Mouse (Mus musculus) hindbrain, embryonic 11.5 days (tissue): ENCODE results near the gene Preb. TPM values are rescaled to one million over a fixed set of nuclear protein-coding genes. Genes with fewer than 3 reads are reported as not detected.

Experiments used
- ATAC-seq: fragments of 200-750 bp; cut with Nextera tagmentation; 2 replicates; pipeline ENCODE4 v1.8.0; 2017; ENCODE audit warnings: mild to moderate bottlenecking, moderate TSS enrichment, moderate library complexity; ENCODE audit not compliant: low FRiP score
- DNase-seq: peaks from one replicate; pipeline ENCODE4 v3.0.0-alpha.2; 2015; ENCODE audit warnings: low spot score
- H3K27ac ChIP-seq: fragments of 300-500 bp; sonication (generic); 2 replicates; pipeline ENCODE4 v1.5.1; 2014; ENCODE audit warnings: mild to moderate bottlenecking, low read depth, low read length
- H3K27me3 ChIP-seq: fragments of 300-500 bp; sonication (generic); 2 replicates; pipeline ENCODE4 v1.6.1; 2014; ENCODE audit warnings: mild to moderate bottlenecking, low read length, moderate library complexity, mixed read lengths; ENCODE audit not compliant: control insufficient read depth, insufficient read depth
- H3K36me3 ChIP-seq: fragments of 300-500 bp; sonication (generic); 2 replicates; pipeline ENCODE4 v1.6.1; 2014; ENCODE audit warnings: mild to moderate bottlenecking, low read length, moderate library complexity, mixed read lengths; ENCODE audit not compliant: control insufficient read depth, insufficient read depth
- H3K4me1 ChIP-seq: fragments of 300-500 bp; sonication (generic); replicated peaks from 2 replicates; pipeline ENCODE4 v1.6.1; 2014; ENCODE audit warnings: low read length, mixed read lengths; ENCODE audit not compliant: control insufficient read depth, insufficient read depth
- H3K4me2 ChIP-seq: fragments of 300-500 bp; sonication (generic); replicated peaks from 2 replicates; pipeline ENCODE4 v1.6.1; 2014; ENCODE audit warnings: mild to moderate bottlenecking, low read depth, low read length
- H3K4me3 ChIP-seq: fragments of 300-500 bp; sonication (generic); 2 replicates; pipeline ENCODE4 v1.5.1; 2014; ENCODE audit warnings: low read depth, low read length
- H3K9ac ChIP-seq: fragments of 300-500 bp; sonication (generic); 2 replicates; pipeline ENCODE4 v1.6.1; 2014; ENCODE audit warnings: low read depth, low read length
- H3K9me3 ChIP-seq: fragments of 300-500 bp; sonication (generic); 2 replicates; pipeline ENCODE4 v1.6.1; 2016; ENCODE audit warnings: low read length; ENCODE audit not compliant: control insufficient read depth
- WGBS: fragments of 180-500 bp; shearing (Covaris S2); extraction: QIAGEN DNeasy Blood & Tissue Kit; methylation state at CpG from one replicate; pipeline ENCODE4 v1.1.7; 2014; 5-methylcytosine and 5-hydroxymethylcytosine counted together
- polyA plus RNA-seq: library from polyadenylated mRNA; unstranded; fragments of >200 nt; fragmentation: Nextera tagmentation; extraction: Ambion mirVana; gene quantifications from 2 replicates; pipeline ENCODE4 v1.2.1, GENCODE M21; 2014

Gene Preb
- polyA plus RNA-seq, 1 experiment from 2014 or later = 99.1 TPM

DNA sequence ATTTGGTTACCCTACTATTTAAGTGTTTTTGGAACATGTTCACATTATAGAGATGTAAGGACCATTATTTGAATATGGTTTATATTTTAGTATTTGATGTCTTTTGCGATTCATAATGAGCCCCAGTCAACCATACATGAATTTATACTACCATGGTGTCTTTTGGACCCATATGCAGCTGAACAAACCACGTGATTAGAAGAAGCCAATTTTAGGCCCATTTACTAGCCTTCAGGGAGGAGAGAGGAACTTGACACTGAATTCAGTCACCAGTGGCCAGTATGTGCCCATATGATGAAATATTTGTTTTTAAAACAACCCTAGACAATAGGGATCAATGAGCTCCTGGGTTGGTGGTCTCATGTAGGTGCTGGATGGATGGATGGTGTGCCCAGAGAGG lies 653 bp upstream of the Preb start:
- Histone ChIP-seq H3K27ac (no peak overlapping the region), H3K4me3 (no peak overlapping the region), H3K27me3 (no peaks in the 10 kb centered on the region), H3K9ac (no peak overlapping the region), H3K4me2 (peak overlapping the region; percentile 92; the same call in 1 of the 2 replicates), H3K9me3 (no peaks in the 10 kb centered on the region), H3K4me1 (peaks cover 5% of the 10 kb centered on the region; the same call in 1 of the 2 replicates), H3K36me3 (0 out of 2 replicates have a peak, but pooled peaks cover 4% of the 10 kb centered on the region)
- DNase-seq (no peak), ATAC-seq (no peak)
- WGBS = 86% methylated on average over 2 of the region's 2 CpGs

DNA sequence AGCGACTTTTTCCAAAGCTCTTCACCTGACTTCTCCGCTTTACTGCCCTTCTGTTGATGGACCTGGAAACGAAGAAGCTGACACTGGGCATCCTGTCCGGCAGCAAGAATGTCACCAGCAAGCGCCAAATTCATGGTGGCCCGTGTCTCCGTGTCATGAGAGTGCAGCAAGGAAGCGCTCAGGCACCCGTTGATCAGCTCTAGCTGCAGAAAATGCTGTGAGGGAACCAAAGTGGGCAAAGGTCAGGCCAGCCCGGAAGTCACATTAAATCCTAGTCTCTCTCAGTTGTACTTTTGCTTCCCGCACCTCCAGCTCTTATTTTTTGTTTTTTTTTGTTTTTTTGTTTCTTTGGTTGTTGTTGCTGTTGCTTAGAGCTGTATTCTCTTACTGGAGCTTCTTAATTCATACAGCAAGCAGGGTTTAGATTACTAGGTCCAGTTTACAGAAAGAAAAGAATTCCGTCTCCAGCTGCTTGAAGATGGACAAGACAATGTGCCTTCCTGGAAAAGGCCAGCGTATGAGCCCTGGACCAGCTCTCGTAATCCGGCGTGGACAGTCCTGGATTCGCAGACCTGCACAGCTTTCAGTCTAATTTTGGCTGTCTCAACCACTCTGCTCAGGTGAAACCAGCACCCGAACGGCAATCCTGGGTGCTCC lies 835 bp downstream of the Preb start:
- peaks cover 5% of the 10 kb centered on the region; the same call in 1 of the 2 replicates for H3K4me1 ChIP-seq
- WGBS = 39% methylated on average over 19 of the region's 19 CpGs

GRCm38 (mm10) chr5:30957891-30958290 lies 2.3 kb downstream of the Preb start:
- Histone ChIP-seq H3K4me1 (peaks cover 5% of the 10 kb centered on the region; the same call in 1 of the 2 replicates), H3K4me2 (no peak overlapping the region), H3K9me3 (no peaks in the 10 kb centered on the region), H3K36me3 (peaks cover 13% of the 10 kb centered on the region), H3K9ac (no peak overlapping the region), H3K4me3 (no peak overlapping the region), H3K27ac (no peak overlapping the region), H3K27me3 (no peaks in the 10 kb centered on the region)
- no peak for ATAC-seq
- 97% methylated on average over 6 of the region's 6 CpGs for WGBS
- no peak for DNase-seq

More for the DNA sequence above, 835 bp downstream of the Preb start:
- Histone ChIP-seq H3K27ac (peak overlapping the region; percentile 72), H3K27me3 (no peaks in the 10 kb centered on the region), H3K9ac (peak overlapping the region; percentile 92), H3K9me3 (no peaks in the 10 kb centered on the region), H3K4me3 (peak overlapping the region; percentile 83), H3K4me2 (peak overlapping the region; percentile 92), H3K36me3 (peaks cover 13% of the 10 kb centered on the region)
- DNase-seq = no peak
- ATAC-seq = no peak; the same call in 1 of the 2 replicates

- peaks cover 13% of the 10 kb centered on the region for H3K36me3 ChIP-seq
- H3K9me3 ChIP-seq = no peaks in the 10 kb centered on the region
- H3K27ac ChIP-seq = no peak overlapping the region
- DNase-seq (no peak), ATAC-seq (no peak)
- H3K4me1 ChIP-seq = peaks cover 5% of the 10 kb centered on the region; the same call in 1 of the 2 replicates
- H3K4me3 ChIP-seq = no peak overlapping the region
- no peak overlapping the region for H3K9ac ChIP-seq
- H3K4me2 ChIP-seq = no peak overlapping the region
- 93% methylated on average over 6 of the region's 6 CpGs for WGBS
- H3K27me3 ChIP-seq = no peaks in the 10 kb centered on the region
Measured at GRCm38 (mm10) chr5:30955751-30956150, 4.4 kb downstream of the Preb start.

- no peaks in the 10 kb centered on the region for H3K9me3 ChIP-seq
- no peak for ATAC-seq
- no peak for DNase-seq
- H3K4me2 ChIP-seq = no peak overlapping the region
- H3K36me3 ChIP-seq = peaks cover 13% of the 10 kb centered on the region
- no peak overlapping the region for H3K9ac ChIP-seq
- H3K27me3 ChIP-seq = no peaks in the 10 kb centered on the region
- no peak overlapping the region for H3K27ac ChIP-seq
- H3K4me1 ChIP-seq = peaks cover 5% of the 10 kb centered on the region; the same call in 1 of the 2 replicates
- no peak overlapping the region for H3K4me3 ChIP-seq
- 94% methylated on average over 9 of the region's 9 CpGs for WGBS
Measured at GRCm38 (mm10) chr5:30954556-30954955, 5.6 kb downstream of the Preb start.

GRCm38 (mm10) chr5:30954065-30954464 lies 6.1 kb downstream of the Preb start:
- Histone ChIP-seq H3K4me3 (no peak overlapping the region), H3K9ac (no peak overlapping the region), H3K4me2 (no peak overlapping the region), H3K27me3 (no peaks in the 10 kb centered on the region), H3K9me3 (no peaks in the 10 kb centered on the region), H3K27ac (no peak overlapping the region), H3K36me3 (peaks cover 13% of the 10 kb centered on the region), H3K4me1 (peaks cover 2% of the 10 kb centered on the region; the same call in 1 of the 2 replicates)
- DNase-seq (no peak), ATAC-seq (no peak)
- WGBS = 95% methylated on average over 6 of the region's 6 CpGs

DNA sequence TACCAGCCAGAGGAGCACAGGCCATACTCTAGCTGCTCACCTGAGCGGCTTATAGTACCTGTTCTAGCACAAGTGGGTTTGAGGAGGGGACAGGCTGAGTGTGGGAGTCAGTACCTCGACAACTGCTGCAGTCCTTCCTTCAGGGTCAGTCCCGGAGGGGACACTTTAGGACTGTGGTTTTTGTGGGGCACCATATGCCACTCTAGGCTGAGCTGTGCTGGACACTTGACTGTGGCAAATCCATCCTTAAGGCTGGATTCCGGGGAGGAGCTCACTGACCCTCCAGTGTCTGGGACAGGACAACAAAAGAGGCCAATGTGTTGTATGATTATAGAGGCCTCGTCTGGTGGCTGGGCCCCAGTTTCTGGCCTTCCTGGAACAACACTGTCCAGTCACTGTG lies 7.6 kb downstream of the Preb start:
- peaks cover 11% of the 10 kb centered on the region for H3K36me3 ChIP-seq
- WGBS = 81% methylated on average over 5 of the region's 5 CpGs
- no peaks in the 10 kb centered on the region for H3K9me3 ChIP-seq
- H3K4me1 ChIP-seq = no peaks in the 10 kb centered on the region; the same call in 1 of the 2 replicates
- no peak overlapping the region for H3K27ac ChIP-seq
- no peak overlapping the region for H3K9ac ChIP-seq
- H3K4me2 ChIP-seq = no peak overlapping the region
- ATAC-seq (no peak), DNase-seq (no peak)
- no peak overlapping the region for H3K4me3 ChIP-seq
- no peaks in the 10 kb centered on the region for H3K27me3 ChIP-seq

DNA sequence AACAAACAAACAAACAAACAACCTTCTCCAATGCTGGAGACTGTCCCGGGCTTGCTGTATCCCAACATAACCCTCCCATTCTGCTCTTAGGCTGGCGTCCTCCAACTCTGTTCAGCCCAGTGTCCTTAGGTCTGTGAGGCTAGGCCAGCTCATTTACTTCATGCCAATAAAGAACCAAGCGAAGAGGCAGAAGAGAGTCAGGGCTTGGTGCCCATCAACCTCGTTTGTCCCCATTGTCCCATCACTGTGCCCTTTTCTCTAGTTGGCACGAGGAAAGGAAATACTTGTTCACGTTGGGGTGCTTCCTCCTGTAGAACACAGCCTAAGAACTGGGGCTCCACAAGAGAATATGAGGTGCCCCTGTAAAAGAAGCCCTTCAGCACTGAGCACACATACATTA lies 8.5 kb downstream of the Preb start:
- WGBS = 86% methylated on average over 6 of the region's 6 CpGs

DNA sequence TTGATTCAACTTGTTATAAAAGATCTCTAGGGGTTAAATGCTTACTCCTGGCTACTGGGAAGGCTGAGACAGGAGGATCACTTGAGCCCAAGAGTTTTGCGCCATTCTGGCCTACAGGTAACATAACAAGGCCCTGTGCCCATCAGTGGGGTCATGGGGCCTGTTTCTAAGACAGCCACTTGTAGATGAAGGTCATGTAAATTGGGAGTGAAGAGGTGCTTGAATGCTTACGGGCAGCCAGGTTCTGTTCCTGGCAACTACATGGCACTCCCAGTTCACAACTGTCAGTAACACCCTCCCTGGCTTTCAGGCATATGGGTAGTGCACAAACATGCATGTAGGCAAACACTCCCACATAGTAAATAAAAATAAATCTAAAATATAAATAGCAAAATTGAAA lies 9.2 kb downstream of the Preb start:
- H3K9me3 ChIP-seq = no peaks in the 10 kb centered on the region
- no peak overlapping the region for H3K4me2 ChIP-seq
- DNase-seq = no peak

More for the DNA sequence above, 8.5 kb downstream of the Preb start:
- no peak overlapping the region for H3K4me3 ChIP-seq
- peaks cover 11% of the 10 kb centered on the region for H3K36me3 ChIP-seq
- DNase-seq = no peak
- ATAC-seq = no peak
- H3K27me3 ChIP-seq = no peaks in the 10 kb centered on the region
- no peak overlapping the region for H3K4me2 ChIP-seq
- no peaks in the 10 kb centered on the region for H3K9me3 ChIP-seq
- no peak overlapping the region for H3K9ac ChIP-seq
- H3K4me1 ChIP-seq = no peaks in the 10 kb centered on the region; the same call in 1 of the 2 replicates
- H3K27ac ChIP-seq = no peak overlapping the region

More for the DNA sequence above, 9.2 kb downstream of the Preb start:
- Histone ChIP-seq H3K27ac (no peak overlapping the region), H3K36me3 (peaks cover 9% of the 10 kb centered on the region), H3K27me3 (0 out of 2 replicates have a peak, but pooled peaks cover 3% of the 10 kb centered on the region), H3K4me3 (no peak overlapping the region), H3K4me1 (no peaks in the 10 kb centered on the region; the same call in 1 of the 2 replicates), H3K9ac (no peak overlapping the region)
- 83% methylated on average over 2 of the region's 2 CpGs for WGBS
- no peak for ATAC-seq
